Mouse (Mus musculus): ENCODE measurements around the gene Fasl. TPM values are rescaled to one million over a fixed set of nuclear protein-coding genes. Genes with fewer than 3 reads are reported as not detected.

The Fasl gene
- polyA plus RNA-seq (2012): 0.17 and 0.61 TPM in 2 replicates

DNA sequence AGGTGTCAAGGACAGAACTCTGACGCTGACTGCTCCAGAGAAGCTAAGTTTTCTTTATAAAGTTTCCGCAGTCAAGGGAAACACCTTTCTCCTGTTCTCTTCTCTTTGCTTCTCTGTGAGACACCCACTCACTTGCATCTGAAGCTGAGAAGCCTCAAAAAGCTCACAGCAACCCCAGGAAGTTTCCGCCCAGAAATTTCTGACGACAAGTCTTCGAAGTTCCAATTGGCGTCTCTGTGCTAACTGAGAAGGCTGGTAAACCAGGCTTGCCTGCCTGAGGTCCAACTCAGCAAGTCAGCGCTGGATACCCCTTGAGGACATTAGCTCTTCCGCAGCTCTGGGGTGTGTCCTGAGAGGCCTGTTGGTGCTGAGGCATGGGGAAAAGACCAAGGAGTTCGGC lies at the start of gene Fasl:
Fasl (minus strand) TSS at position 157 of the 400 bp plus-strand sequence.

Other genes with a start within 250 kb of the Fasl start
- gene Suco, start 88.2 kb upstream of the Fasl start, polyA plus RNA-seq (2012): 6.3 and 9.9 TPM in 2 replicates
- 0.50 and 0.62 TPM in 2 replicates for gene Pigc, start 180.7 kb upstream of the Fasl start, polyA plus RNA-seq (2012)
- gene 4930558K02Rik, start 191.1 kb upstream of the Fasl start, polyA plus RNA-seq (2012): not detected in 2 replicates

Measured in megakaryocyte-erythroid progenitor cell, adult 5 weeks (primary cell).